8 mouse cellular contexts compared by ENCODE assay signal in genomic region chr9:120001945-120002725, GRCm38 (mm10). TPM values are rescaled to one million over a fixed set of nuclear protein-coding genes. Genes with fewer than 3 reads are reported as not detected.
DNase-seq lines count a peak whose midpoint lies in the region; ATAC-seq and TF ChIP-seq lines count a peak whose summit lies in the region.

No protein-coding gene starts in this region.

- no peaks in the 10 kb centered on the region for H3K4me1 ChIP-seq in limb, embryonic 14.5 days (ENCODE audit: control insufficient read depth, insufficient read depth, low read length)
- 0 out of 2 replicates have a peak, but pooled peaks cover 3% of the 10 kb centered on the region for H3K4me1 ChIP-seq in midbrain, embryonic 14.5 days (ENCODE audit: control insufficient read depth, insufficient read depth, low read length)
- H3K4me1 ChIP-seq in spleen, adult 2 months (ENCODE audit: control insufficient read depth, insufficient read depth, insufficient read length): peaks cover 4% of the 10 kb centered on the region; the same call in 1 of the 2 replicates

- peak overlapping the region; percentile 35 for H3K4me3 ChIP-seq in limb, embryonic 14.5 days (replicated peaks; ENCODE audit: low read length)
- peak overlapping the region; percentile 23 for H3K4me3 ChIP-seq in midbrain, embryonic 14.5 days (replicated peaks; ENCODE audit: low read depth, low read length)
- peak overlapping the region; percentile 42 for H3K4me3 ChIP-seq in spleen, adult 2 months (ENCODE audit: extremely low read depth, insufficient read depth, insufficient read length)

- H3K27me3 ChIP-seq in limb, embryonic 14.5 days (ENCODE audit: control insufficient read depth, insufficient read depth, low read length): no peaks in the 10 kb centered on the region
- no peaks in the 10 kb centered on the region for H3K27me3 ChIP-seq in midbrain, embryonic 14.5 days (ENCODE audit: control insufficient read depth, insufficient read depth, low read length)
- H3K27me3 ChIP-seq in spleen, adult 2 months (ENCODE audit: control insufficient read depth, insufficient read depth, low read length): no peaks in the 10 kb centered on the region

- H3K9me3 ChIP-seq in limb, embryonic 14.5 days (ENCODE audit: control insufficient read depth, low read length): no peaks in the 10 kb centered on the region
- H3K9me3 ChIP-seq in midbrain, embryonic 14.5 days (ENCODE audit: control insufficient read depth, low read length): no peaks in the 10 kb centered on the region

- WGBS in limb, embryonic 14.5 days: 11% methylated on average over 31 of the region's 31 CpGs
- 11% methylated on average over 31 of the region's 31 CpGs for WGBS in midbrain, embryonic 14.5 days
- WGBS in spleen, adult 2 months: 11% methylated on average over 31 of the region's 31 CpGs

- peak; percentile 17 for DNase-seq in cerebellum, adult 11-12 months
- no peak for DNase-seq in cerebellum, adult 11 months
- DNase-seq in cerebellum, postnatal 10 days: peak; percentile 42 to 61
- peak; percentile 86 for DNase-seq in gastrocnemius, postnatal 25 days
- DNase-seq in hindlimb bud, embryonic 11.5 days (ENCODE audit: extremely low spot score, low read depth, low spot score): peak; percentile 80
- DNase-seq in limb, embryonic 14.5 days (ENCODE audit: low spot score): peak; percentile 92
- DNase-seq in midbrain, embryonic 14.5 days: peak; percentile 71
- DNase-seq in spleen, adult 2 months (ENCODE audit: low read depth in 1 of 2, low spot score in 2 of 2): peak; percentile 23 to 71

- peak overlapping the region; percentile 56 for H3K4me2 ChIP-seq in limb, embryonic 14.5 days (replicated peaks; ENCODE audit: low read depth, low read length, severe bottlenecking)
- peak overlapping the region; percentile 53 for H3K4me2 ChIP-seq in midbrain, embryonic 14.5 days (ENCODE audit: low read length)

- no peaks in the 10 kb centered on the region for H3K36me3 ChIP-seq in limb, embryonic 14.5 days (ENCODE audit: control insufficient read depth, insufficient read depth, low read length)
- H3K36me3 ChIP-seq in midbrain, embryonic 14.5 days (ENCODE audit: control insufficient read depth, insufficient read depth, low read length): no peaks in the 10 kb centered on the region
- H3K36me3 ChIP-seq in spleen, adult 2 months (ENCODE audit: control insufficient read depth, insufficient read depth, low read length): no peaks in the 10 kb centered on the region

- no peak for TF ChIP-seq POLR2A in limb, embryonic 14.5 days (IDR thresholded peaks at IDR 0.05; ENCODE audit: borderline replicate concordance, extremely low read depth, insufficient read depth, insufficient read length)
- TF ChIP-seq POLR2A in spleen, adult 2 months (IDR thresholded peaks at IDR 0.05; ENCODE audit: low read depth, low read length): no peak

- peak overlapping the region; percentile 35 for H3K9ac ChIP-seq in limb, embryonic 14.5 days (ENCODE audit: low read depth, low read length, severe bottlenecking)
- H3K9ac ChIP-seq in midbrain, embryonic 14.5 days (replicated peaks; ENCODE audit: low read length): peak overlapping the region; percentile 34; the same call in 1 of the 2 replicates

- peak; percentile 90 for ATAC-seq in limb, embryonic 14.5 days (ENCODE audit: low FRiP score, low read depth)
- ATAC-seq in midbrain, embryonic 14.5 days (ENCODE audit: low FRiP score, low TSS enrichment): no peak

- no peak for TF ChIP-seq CTCF in spleen, adult 2 months (IDR thresholded peaks at IDR 0.05; ENCODE audit: extremely low read depth, insufficient read depth, insufficient read length, insufficient replicate concordance)

- H3K27ac ChIP-seq in limb, embryonic 14.5 days (replicated peaks; ENCODE audit: low read depth, low read length): peak overlapping the region; percentile 57; the same call in 1 of the 2 replicates
- no peak overlapping the region for H3K27ac ChIP-seq in midbrain, embryonic 14.5 days (replicated peaks; ENCODE audit: low read depth, low read length)
- no peak overlapping the region for H3K27ac ChIP-seq in spleen, adult 2 months (ENCODE audit: insufficient read depth, low read length)

RNA-seq across cellular contexts. Expression of gene Csrnp1, which starts 17.7 kb away (rescaled TPM):
- total RNA-seq in gastrocnemius, postnatal 25 days (2021): 1 to 10 TPM; 2.4 to 3.6 TPM
- polyA plus RNA-seq in limb, embryonic 14.5 days (2012; rRNA removed): 12.8 and 28.4 TPM in 2 replicates
- 2.1 and 2.8 TPM in 2 replicates for polyA plus RNA-seq in limb, embryonic 14.5 days (2014; fragmentation: Nextera tagmentation; extraction: Ambion mirVana)
- polyA plus RNA-seq in midbrain, embryonic 14.5 days (2014; fragmentation: Nextera tagmentation; extraction: Ambion mirVana): 0.67 and 2.2 TPM in 2 replicates
- 50.5 and 78.5 TPM in 2 replicates for polyA plus RNA-seq in spleen, adult 2 months (2012; rRNA removed)

RNA-seq across cellular contexts. Expression of gene Xirp1, which starts 21.3 kb away (rescaled TPM):
- total RNA-seq in gastrocnemius, postnatal 25 days (2021): 100 to 1,000 TPM; 105 to 112 TPM
- polyA plus RNA-seq in limb, embryonic 14.5 days (2012; rRNA removed): 1.4 TPM in 2 replicates
- 1.4 and 2.2 TPM in 2 replicates for polyA plus RNA-seq in limb, embryonic 14.5 days (2014; fragmentation: Nextera tagmentation; extraction: Ambion mirVana)
- polyA plus RNA-seq in midbrain, embryonic 14.5 days (2014; fragmentation: Nextera tagmentation; extraction: Ambion mirVana): not detected in 2 replicates
- polyA plus RNA-seq in spleen, adult 2 months (2012; rRNA removed): 0.08 TPM in 2 replicates
